Mouse (Mus musculus) natural killer cell, adult 2 months (primary cell): ENCODE data around the gene Edem1.
"Not testable (repeated sequence)": the region's sequence is repeated elsewhere in the genome, so short reads cannot be mapped to it uniquely, and the experiment has no call there.

ENCODE experiments used
- DNase-seq, 2 experiments: peaks; one replicate each; pipeline ENCODE4 v3.0.0; 2022; ENCODE audit warnings: low spot score in 2 of 2

The Edem1 gene

DNA sequence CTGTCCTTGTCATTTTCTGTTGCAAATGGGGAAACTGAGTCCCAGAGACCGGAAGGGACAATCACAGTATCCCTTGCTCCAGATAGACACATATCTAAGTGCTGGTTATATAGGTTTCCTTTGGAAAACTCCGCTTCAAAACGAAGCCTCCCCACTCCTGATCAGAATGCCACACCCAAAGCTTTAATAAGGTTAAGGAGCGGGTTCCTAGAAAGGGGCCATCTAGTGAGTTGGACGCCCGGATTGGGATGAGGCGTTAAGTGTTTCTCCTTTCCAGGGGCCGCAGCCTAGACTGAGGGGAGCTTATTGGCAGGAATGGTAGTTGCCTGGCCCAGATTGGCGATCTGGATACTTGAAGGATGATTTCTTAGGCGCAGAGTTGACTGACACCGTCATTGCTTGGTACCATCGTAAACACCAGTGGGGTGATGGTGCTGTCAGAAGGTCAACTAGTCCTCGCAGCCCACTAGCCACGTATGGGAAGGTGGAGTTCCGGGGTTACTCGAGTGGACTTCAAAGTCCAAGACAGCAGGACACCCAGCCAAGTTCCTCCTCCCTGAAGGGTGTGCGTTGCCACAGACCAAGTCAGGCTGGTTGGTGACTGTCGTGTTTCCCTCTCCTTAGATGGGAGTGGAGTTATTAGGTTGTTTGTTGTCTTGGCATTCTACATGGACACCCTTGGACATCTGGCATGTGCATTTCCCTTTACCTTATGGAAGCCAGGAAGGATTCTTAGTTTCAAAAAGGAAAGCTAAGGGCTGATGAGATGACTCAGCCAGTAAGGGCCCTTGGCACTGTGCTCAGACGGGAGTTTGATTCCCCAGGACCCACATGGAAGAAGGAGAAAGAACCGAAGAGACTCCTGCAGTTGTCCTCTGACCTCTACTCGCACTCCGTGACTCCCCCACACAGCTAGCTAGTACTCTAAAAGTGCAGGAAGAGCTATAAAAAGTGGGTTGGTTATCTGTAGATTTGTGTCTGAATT, 1.2 kb downstream of the Edem1 start:
- peak in 1 of 2 experiments; percentile 43 for DNase-seq

DNA sequence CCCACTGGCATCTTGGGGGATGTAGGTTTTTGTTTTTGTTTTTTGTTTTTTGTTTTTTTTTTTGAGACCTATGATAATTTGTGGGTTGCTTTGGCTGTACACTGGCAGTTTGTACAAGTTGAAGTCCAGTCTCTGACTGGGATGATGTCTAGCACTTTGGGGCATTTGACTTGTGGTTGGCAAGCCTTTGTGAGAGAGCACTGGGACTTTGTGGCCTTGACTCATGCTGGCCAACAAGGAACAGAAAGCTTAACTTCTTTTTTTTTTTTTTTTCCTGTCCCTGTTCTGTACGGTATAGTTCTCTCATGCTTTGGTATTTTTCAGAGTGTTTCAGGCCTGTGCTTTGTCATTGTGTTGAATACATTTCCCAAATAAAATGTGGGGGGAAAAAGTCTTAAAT, 3.7 kb downstream of the Edem1 start:
- no peak for DNase-seq

DNA sequence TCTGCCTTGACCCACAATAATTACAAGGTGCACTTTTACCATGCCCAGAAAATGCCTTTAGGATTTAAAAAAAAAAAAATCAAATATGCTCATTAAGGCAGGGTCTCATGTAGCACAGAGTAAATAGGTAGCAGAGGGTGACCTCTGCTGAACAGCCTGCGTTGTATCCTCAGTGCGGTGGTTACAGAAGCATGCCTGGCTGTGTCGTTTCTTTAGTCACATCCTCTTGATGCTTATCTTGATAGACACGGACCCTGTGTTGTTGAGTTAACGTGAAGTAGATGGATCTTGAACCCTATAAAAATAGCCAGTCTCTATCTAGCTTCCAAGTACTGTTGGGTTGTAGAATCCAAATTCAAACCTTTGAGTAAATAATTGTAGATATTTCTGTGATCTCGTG, 4.5 kb downstream of the Edem1 start:
- DNase-seq, result no peak

DNA sequence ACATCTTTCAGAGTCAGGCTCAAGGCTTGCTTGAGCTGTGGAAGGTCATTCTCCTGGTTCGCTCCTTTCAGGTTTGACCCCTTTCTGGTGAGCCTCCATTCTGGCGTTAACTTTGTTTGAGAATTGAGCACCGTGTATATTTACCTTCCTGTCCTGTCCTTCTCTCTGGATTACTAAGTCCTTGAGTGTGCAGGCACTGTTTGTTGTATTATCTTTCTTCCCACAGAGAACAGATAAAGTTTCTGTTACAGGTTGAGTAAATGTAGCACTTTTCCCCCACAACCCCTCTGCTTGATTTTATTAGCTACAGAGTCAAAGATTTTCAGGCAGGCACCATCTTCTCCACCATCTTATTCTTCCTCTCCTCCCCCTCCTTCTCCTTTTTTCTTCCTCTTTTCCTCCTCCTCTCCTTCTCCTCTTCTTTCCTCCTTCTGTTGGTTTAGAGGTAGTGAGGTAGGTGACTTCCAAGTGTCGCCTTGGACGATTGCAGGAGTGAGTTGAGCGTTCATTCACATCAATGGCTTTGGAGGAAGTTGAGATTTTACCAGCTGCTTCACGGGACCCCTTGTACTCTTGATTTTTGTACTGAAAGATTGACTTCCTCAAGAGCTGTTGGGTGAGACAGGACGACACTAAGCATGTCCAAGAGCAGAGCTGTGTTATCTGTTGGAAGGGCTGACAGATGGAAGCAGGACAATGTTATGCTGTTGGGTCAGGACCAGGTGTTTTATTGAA, 5.7 kb downstream of the Edem1 start:
- no peak for DNase-seq

DNA sequence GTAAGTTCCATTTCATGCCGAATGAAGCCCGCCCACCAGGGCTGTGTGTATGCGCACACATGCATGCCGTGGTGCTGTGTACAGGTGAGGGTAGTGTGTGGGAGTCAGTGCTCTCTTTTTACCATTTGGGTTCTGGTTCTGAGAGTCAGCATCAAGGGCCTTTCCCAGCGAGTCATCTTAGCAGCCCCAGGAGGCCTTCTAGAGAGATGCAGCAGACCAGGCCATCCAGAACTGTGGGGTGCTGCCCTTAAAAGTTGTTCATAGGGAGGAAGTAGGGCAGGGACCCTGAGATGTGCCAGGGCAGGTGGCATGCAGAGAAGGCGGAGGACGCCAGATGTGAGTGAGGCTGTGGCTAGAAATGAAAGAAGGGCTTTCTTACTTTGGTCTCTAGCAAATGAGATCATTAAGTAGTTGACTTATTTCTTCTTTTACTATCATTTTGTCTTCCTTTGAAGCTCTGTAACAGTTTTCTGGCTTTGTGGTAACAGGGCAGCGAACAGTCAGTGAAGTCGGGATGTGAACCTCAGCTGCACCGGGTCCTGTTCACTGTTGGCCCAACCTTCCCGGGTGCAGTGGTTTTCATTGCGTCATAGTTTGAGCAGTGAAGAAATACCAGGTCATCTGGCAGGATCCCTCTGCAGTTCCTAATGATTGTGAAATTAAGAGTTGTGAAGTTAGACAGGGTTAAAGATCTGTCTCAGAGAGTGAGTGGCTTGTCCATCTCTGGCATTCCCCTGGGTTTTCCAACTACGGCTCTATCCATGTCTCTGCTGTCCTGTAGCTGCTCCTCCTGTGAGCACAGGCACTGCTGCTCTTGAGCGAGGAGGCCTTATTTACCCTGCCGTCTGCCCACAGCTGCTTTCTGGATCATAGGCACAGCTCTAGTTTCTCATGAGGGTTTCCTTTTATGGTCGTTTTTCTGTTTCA, 7.6 kb downstream of the Edem1 start:
- DNase-seq, result peak; percentile 47 to 52

DNA sequence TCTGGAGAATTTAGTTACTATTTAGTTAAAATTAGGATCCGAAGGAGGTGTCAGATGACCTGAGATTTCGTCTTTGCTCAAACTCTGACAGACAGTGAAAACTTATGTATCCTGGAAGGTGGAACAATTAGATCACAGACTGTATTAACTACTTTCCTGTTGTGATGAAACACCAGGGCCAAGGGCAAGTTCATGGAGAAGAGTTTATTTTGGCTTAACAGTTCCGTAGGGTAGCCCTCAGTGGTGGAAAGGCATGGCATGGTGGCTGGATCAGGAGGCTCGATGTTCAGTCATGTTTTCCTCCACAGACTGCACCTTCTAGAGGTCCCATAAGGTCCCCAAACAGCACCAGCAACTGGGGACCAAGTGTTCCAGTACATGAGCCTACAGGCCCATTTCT, 8.6 kb downstream of the Edem1 start:
- DNase-seq, result no peak

DNA sequence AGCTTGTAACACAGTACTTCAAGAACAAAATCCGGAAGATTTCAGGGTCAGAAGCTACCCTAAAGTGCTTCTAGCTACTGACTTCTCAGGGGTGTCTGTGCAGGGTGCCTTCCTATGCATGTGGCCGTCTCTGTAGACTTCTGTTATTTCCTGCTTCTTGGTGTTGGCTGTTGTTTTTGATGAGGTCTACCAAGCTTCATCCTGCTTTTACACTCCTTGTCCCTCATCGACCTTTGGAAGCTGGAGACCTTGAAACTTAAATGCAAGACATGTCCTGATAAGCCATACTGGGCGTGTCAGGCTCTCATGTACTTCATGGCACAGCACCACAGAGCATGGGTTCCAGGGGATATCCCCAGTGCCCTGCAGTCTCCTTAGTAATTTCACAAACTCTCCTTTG, 9.5 kb downstream of the Edem1 start:
- DNase-seq, result no peak

DNA sequence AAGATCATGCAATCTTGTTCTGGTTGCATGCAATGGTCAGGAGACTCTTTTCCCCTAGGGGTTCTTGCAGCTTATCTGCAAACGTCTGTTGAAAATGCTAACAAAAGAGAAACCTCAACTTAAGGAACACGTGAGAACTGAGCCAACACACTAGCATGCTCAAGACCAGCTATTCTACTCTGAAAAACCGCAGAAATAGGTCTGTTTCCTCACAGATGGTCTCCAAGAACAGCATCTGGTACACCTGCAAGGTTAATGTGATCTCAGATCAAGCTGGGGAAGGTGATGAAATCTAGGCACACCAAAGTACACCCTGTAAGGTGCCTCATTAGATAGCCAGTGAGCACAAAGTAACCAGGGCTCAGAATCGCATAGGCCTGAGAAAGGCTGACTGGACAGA, 11.0 kb downstream of the Edem1 start:
- DNase-seq, result no peak

DNA sequence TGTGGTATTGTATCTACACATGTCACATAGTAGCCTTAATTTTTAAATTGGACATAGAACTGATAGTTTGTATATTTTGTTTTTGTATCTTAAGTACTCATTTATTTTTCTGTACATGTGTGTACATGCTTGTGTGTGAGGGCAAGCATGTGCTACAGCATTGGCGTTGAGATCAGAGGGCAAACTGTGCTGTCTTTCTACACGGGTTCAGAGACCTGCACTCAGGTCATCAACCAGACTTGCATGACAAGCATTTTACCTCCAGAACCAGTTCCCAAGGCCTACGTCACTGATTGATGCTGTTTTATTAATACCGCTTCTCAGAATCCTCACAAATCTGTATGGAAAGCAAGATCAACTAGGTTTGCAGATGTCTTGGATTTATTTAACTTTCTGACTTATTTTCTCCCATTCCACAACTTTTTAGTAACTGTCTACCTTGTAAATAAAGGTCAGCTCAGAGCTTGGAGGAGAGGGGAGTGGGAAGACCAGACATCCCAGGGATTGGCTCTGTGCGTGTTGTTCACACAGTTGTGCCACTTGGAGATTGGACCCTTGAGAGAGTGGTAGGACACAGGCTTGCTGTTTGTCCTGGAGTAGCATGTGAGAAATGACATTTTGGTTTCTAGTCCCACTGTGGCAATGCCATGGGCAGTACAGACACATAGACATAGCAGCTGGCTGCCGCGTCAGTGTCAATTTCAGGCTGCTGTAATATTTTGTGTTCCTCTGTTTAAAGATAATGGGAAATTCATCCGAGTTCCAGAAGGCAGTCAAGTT, 12.6 kb downstream of the Edem1 start:
- no peak for DNase-seq

DNA sequence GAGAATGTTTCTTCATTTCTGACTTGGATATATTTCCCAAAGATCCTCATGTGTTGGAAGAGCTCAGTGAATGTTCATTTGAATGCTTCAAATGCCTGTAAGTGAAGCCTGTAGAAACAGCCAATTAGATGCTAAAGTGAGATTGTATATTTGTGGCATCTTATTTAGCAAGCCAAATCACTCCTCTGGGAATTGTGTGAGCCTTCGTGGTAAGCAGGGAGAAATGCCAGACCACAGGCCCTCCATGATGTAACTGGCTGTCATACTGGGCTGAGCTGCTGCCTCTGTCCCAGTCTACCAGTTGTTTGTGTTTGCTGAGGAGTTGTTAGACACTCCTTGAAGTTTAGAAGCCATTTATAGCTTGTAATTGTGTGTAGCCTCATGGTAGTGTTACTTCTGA, 15.2 kb downstream of the Edem1 start:
- no peak for DNase-seq

DNA sequence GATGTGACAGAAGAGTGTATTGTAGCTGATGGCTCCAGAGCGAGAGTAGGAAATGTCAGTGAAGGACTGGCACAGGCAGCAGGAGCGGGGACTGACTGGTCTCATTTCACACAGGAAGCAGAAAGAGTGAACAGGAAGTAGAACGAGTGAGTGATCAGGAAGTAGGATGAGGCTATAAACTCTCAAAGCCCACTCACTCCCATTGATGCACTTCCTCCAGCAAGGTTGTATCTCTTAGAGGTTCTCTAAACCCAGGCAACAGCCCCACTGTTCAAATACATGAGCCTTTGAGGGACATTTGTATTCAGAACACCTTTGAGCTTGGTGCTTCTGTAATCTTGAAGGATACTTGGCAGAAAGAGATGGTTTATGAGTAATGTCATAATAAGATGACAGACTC, 15.7 kb downstream of the Edem1 start:
- no peak for DNase-seq

DNA sequence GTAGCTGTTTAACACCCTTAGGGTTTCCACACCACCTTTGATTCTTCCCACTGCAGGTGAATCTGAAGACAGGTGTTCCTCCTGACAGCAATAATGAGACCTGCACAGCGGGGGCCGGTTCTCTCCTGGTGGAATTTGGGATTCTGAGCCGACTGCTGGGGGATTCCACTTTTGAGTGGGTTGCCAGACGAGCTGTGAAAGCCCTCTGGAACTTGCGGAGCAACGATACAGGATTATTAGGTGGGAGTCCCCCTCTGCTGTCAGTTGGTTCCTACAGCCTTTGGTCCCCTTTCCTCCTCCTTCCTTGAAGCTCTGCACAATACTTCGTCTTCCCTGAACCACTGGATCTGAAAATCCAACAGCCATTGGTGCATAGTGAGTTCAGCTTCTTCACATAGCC, 16.3 kb downstream of the Edem1 start:
- DNase-seq, result no peak

DNA sequence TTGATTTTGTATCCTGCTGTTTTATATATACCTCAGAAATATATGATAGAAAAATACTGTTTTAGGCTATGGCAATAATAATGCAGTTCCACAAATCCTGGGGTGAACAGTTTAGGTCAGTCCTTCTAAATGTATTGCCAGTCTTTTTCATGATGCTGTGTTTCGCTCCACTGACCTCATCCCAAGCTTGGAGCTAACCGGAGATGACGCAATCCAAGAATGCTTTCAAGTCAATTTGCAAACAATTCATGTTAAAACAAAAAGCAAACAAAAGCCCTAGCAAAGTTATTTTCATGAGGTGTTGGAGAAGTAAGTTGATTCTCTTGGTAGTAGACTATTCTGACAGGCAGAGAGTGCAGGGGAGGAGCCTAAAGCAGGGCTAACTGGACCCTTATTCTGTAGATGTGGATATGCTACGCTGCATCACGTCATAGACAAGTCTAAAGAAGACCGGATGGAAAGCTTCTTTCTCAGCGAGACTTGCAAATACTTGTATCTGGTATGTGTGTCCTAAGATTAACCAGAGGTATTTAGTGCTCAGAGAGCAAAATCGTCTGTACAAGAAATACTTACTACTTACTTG, 23.7 kb downstream of the Edem1 start:
- DNase-seq, result no peak

DNA sequence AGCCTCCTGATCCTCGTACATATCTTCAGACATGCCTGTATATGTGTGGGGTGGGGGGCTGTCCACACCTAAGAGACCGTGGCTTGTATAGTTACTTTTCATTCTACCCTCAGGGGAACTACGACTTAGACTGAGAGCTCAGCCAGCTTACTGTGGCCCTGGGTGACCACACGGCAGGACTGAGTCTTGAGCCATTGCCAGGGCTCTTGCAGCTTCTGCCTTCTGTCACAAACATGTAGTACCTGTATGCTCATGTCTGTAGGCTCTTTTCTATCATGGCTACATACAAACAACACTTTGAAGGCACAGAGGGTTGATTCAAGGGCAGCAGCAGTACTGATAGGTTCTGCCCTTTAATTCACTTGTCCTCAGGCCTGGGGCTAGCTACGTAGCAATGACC, 24.5 kb downstream of the Edem1 start:
- no peak for DNase-seq

DNA sequence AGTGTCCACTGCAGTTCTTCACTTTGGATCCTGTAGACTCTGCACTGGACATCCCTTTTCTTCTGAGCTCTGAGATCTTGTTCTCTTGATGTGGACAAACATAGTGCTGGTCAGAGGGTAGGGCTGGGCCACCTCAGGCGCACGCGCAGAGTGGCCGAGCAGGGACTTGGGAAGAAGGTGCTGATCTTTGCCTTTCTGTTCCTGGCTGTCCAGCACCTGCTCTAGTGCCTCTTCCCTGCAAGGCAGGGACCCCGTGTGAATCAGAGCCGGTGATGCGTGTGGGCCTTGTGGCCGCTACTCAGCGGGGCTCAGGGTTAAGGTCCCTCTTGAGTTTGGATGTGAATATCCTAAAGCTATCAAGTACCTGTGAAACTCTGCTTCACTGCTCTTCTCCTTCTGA, 30.1 kb downstream of the Edem1 start:
- no peak for DNase-seq

DNA sequence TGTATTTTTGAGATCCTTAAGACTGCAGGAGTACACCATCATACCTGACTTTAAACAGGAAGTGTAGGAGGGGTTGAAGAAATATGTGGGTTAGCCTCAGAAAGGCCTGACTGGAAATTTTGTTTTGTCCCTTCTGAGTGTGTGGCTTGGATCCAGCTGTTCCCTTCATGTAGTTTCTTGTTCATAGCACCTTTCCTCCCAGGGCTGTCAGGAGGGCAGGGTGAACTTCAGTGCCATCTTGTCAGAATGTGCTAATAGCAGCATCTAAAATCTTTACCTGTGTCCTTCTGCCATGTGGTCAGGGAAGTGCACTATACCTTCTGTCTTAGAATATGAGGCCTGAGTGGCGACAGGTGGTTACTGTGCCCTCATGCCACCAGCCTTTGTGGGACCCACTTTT, 32.8 kb downstream of the Edem1 start:
- no peak for DNase-seq

DNA sequence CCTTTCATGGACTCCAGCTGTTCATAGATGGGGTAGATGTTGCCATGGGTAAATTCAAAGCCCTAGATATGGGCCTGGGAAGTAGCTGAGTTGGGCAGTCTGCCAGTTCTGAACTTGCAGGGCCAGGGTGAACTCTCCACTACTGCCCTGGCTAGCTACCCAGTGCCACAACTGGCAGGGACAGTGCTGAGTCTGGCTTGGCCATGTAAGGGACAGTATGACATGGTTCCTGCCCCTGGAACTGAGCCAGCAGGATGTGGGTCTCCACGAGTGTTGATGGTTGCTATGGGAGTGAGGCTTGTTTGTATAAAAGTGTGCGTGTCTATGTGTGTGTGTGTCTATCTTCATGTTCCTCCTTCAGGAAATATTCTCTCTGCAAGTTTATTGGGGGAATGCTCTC, 34.1 kb downstream of the Edem1 start:
- peak; percentile 35 to 52 for DNase-seq

DNA sequence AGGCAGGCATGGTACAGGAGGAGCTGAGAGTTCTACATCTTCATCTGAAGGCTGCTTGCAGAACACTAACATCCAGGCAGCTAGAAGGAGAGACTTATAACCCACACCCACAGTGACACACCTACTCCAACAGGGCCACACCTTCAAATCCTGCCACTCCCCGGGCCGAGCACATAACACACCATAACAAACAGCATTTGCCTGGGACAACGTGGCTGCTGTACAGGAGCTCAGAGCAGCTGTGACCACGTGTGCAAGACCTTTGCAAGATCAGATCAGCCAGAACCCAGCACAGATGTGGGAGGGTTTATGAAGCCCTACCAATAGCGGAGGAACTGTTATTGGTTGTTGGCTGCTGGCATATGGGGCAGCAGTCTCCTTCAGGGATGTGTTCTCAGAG, 37.9 kb downstream of the Edem1 start:
- DNase-seq, result no peak

DNA sequence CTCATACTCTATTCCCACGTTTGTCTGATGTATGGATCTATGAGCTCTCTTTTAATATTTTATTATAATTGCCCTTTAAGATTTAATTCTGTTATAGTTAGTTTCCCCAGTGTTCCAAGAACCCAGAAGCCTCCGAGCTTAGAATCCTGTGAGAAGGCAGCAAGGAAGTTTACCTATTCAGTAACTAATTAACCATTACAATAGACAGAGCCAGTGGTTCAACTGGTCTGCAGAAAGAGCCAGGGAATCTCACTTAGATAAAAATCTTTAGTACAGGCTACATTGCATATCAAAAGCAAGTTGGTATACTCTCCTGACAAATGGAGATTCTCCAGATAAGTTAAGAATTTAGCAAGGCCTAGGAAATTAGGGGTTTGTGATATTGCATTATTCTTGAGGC, 40.6 kb downstream of the Edem1 start:
- DNase-seq, result not testable (repeated sequence)

DNA sequence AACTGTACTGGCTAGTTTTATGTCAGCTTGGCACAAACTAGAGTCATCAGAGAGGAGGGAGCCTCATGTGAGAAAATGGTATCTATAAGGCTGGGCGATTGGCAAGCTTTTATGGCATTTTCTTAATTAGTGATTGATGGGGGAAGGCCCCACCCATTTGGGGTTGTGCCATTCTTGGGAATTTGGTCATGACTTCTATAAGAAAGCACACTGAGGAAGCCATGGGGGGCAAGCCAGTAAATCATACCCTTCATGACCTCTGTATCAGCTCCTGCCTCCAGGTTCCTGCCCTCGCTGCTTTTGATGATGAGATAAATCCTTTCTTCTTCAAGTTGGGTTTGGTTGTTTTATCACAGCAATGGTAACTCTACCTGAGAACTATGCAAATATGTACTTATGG, 42.0 kb downstream of the Edem1 start:
- DNase-seq, result no peak

DNA sequence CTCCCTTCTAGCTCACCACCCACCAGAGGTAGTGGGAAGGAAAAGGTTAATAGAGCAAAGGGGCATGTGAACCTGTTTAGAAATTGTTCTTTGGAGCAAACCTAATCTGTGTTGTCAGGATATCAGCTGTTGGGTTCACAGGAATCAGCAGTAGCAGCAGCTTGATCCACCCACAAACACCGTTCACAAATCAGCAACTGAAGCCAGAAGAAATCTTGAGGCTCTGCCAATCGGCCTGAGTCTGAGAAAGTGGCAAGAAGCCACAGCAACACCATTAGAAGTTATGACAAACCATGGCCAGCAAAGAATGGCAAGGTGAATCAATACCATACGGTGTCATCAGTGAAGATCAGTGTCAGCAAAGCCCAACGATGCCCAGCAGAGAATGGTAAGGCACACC, 42.8 kb downstream of the Edem1 start:
- DNase-seq, result no peak
